15 mouse cellular contexts compared by ENCODE assay signal in the genomic region with DNA sequence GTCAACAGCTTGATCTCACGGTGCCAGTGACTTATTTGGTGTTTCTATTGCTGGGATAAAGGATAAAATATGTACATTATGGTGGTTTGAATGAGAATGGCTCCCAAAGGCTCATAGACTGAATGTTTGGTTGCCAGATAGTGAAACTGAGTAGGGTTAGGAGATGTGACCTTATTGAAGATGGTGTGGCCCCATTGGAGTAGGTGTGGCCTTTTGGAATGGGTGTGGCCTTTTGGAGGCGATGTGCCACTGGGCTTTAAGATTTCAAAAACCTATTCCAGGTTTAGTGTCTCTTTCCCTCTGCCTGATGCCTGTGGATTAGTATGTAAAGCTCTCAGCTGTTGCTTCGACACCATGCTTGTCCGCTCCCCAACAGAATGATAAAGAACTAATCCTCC.
"Had no signal": no experiment of that assay in that cellular context is flagged by ENCODE, and none has a peak within 500 bp of the region (broad histone marks: within the 10 kb centered on the region; RNA-seq: fewer than 3 reads in every experiment).

No protein-coding gene starts in this region.

- H3K27ac ChIP-seq: intestine, embryonic 15.5 days; layer of hippocampus, adult 2 months; limb, embryonic 13.5 days; midbrain, embryonic 12.5 days had no signal

- H3K36me3 ChIP-seq: intestine, embryonic 15.5 days; limb, embryonic 13.5 days; midbrain, embryonic 12.5 days had no signal

- H3K9ac ChIP-seq: intestine, embryonic 15.5 days; limb, embryonic 13.5 days; midbrain, embryonic 12.5 days had no signal

- DNase-seq: kidney, adult 18-20 months; kidney, postnatal 10 days; kidney, postnatal 4 days; left cerebral cortex, postnatal 4 days; lung, adult 2 months; lung, postnatal 36 days; right cerebral cortex, adult 18-20 months; right cerebral cortex, postnatal 25 days; thymus, adult 18-20 months; thymus, postnatal 25 days had no signal

- ATAC-seq: intestine, embryonic 15.5 days; midbrain, embryonic 16.5 days had no signal

- H3K4me1 ChIP-seq: intestine, embryonic 15.5 days; limb, embryonic 13.5 days; midbrain, embryonic 12.5 days had no signal

- H3K9me3 ChIP-seq: intestine, embryonic 15.5 days; limb, embryonic 13.5 days; midbrain, embryonic 12.5 days had no signal

- H3K27me3 ChIP-seq: intestine, embryonic 15.5 days; limb, embryonic 13.5 days; midbrain, embryonic 12.5 days had no signal

- H3K4me2 ChIP-seq: intestine, embryonic 15.5 days; limb, embryonic 13.5 days; midbrain, embryonic 12.5 days had no signal

- H3K4me3 ChIP-seq: intestine, embryonic 15.5 days; layer of hippocampus, adult 2 months; limb, embryonic 13.5 days; midbrain, embryonic 12.5 days had no signal
